Mouse (Mus musculus) embryonic facial prominence, embryonic 13.5 days (tissue): ENCODE measurements around the gene Hectd4. TPM values are rescaled to one million over a fixed set of nuclear protein-coding genes. Genes with fewer than 3 reads are reported as not detected.
"Not testable (repeated sequence)": the region's sequence is repeated elsewhere in the genome, so short reads cannot be mapped to it uniquely, and the experiment has no call there.

Experiments used
- ATAC-seq: fragments of 200-750 bp; cut with Nextera tagmentation; 2 replicates; pipeline ENCODE4 v1.8.0; 2017; ENCODE audit warnings: low read depth; ENCODE audit not compliant: insufficient number of reproducible peaks, insufficient read depth, low FRiP score, low TSS enrichment
- H3K27ac ChIP-seq: fragments of 300-500 bp; sonication (generic); 2 replicates; pipeline ENCODE4 v1.5.1; 2015; ENCODE audit warnings: moderate library complexity, mild to moderate bottlenecking, inconsistent platforms
- H3K27me3 ChIP-seq: fragments of 300-500 bp; sonication (generic); 2 replicates; pipeline ENCODE4 v1.6.1; 2015; ENCODE audit warnings: mild to moderate bottlenecking, inconsistent platforms
- H3K36me3 ChIP-seq: fragments of 300-500 bp; sonication (generic); 2 replicates; pipeline ENCODE4 v1.6.1; 2015; ENCODE audit warnings: mild to moderate bottlenecking, inconsistent platforms
- H3K4me1 ChIP-seq: fragments of 300-500 bp; sonication (generic); 2 replicates; pipeline ENCODE4 v1.6.1; 2015; ENCODE audit warnings: inconsistent platforms
- H3K4me2 ChIP-seq: fragments of 300-500 bp; sonication (generic); 2 replicates; pipeline ENCODE4 v1.6.1; 2015; ENCODE audit warnings: moderate library complexity, mild to moderate bottlenecking, inconsistent platforms
- H3K4me3 ChIP-seq: fragments of 300-500 bp; sonication (generic); 2 replicates; pipeline ENCODE4 v1.5.1; 2015; ENCODE audit warnings: mild to moderate bottlenecking, inconsistent platforms
- H3K9ac ChIP-seq: fragments of 300-500 bp; sonication (generic); 2 replicates; pipeline ENCODE4 v1.6.1; 2015; ENCODE audit warnings: mild to moderate bottlenecking, inconsistent platforms
- H3K9me3 ChIP-seq: fragments of 300-500 bp; sonication (generic); 2 replicates; pipeline ENCODE4 v1.6.1; 2016; ENCODE audit warnings: inconsistent platforms
- WGBS: fragments of 180-500 bp; shearing (Covaris S2); methylation state at CpG from one replicate; pipeline ENCODE4 v1.1.7; 2015; ENCODE audit warnings: mixed read lengths; 5-methylcytosine and 5-hydroxymethylcytosine counted together
- polyA plus RNA-seq: library from polyadenylated mRNA; unstranded; fragments of >200 nt; fragmentation: Nextera tagmentation; extraction: Ambion mirVana; gene quantifications from 2 replicates; pipeline ENCODE4 v1.2.1, GENCODE M21; 2015

Gene Hectd4
- polyA plus RNA-seq, 1 experiment from 2014 or later, result 4.7 TPM

DNA sequence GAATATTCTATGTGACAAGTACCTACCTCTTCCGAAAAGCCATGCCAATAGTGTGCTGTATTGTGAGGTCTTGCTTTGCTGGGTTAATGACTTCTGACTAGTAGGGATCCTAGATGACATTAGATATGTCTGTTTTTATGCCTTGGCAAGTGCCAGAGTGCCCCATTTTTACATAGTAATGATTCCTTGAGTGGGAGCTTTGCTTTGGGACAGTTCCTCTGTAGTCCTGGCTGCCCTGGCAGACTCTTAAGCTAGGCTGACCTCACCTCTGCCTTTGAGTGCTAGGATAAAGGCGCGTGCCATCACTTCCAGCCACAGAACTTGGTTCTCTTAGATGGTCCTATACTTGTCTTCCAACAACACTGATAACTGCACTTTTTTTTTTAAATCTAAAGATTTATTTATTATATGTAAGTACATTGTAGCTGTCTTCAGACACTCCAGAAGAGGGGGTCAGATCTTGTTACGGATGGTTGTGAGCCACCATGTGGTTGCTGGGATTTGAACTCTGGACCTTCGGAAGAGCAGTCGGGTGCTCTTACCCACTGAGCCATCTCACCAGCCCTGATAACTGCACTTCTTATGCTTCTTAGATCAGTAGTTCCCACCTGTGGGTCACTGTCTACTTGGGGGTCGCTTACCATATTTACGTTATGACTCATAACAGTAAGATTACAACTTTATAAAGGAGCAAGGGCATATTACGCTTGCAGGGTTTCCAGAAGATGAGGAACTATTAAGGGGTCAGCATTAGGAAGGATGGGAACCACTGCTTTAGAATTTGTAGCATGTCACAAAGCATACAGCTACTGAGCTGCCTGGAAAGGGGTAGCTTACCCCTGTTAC lies 10.0 kb upstream of the Hectd4 start:
- peaks cover 77% of the 10 kb centered on the region for H3K36me3 ChIP-seq
- ATAC-seq, result no peak

DNA sequence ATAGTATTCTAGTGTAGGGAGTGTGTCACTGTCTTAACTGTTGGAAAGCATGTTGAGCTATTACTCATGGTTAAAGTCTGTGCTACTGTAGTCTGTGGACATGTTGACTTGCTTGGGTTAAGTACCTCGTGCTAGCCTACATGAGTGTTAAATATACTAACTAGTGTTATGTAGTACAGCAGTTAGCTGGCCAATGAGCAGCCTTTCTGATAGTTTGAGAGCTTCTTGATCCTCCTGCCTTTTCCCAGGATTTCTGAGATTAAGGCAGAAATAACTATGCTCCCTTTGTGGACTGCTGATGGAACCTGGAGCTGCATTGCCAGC lies 9.5 kb upstream of the Hectd4 start:
- H3K9ac ChIP-seq, result no peak overlapping the region
- H3K4me1 ChIP-seq, result peaks cover 23% of the 10 kb centered on the region
- peaks cover 76% of the 10 kb centered on the region for H3K36me3 ChIP-seq
- no peak for ATAC-seq
- no peaks in the 10 kb centered on the region for H3K27me3 ChIP-seq
- 0 out of 2 replicates have a peak, but pooled peaks cover 4% of the 10 kb centered on the region for H3K9me3 ChIP-seq
- 93% methylated on average over 1 of the region's 1 CpGs for WGBS
- H3K27ac ChIP-seq, result no peak overlapping the region
- H3K4me2 ChIP-seq, result no peak overlapping the region
- no peak overlapping the region for H3K4me3 ChIP-seq

More for the DNA sequence above, 10.0 kb upstream of the Hectd4 start:
- Histone ChIP-seq H3K4me1 (peaks cover 25% of the 10 kb centered on the region), H3K27ac (no peak overlapping the region), H3K9me3 (0 out of 2 replicates have a peak, but pooled peaks cover 4% of the 10 kb centered on the region), H3K4me3 (no peak overlapping the region), H3K27me3 (no peaks in the 10 kb centered on the region), H3K4me2 (no peak overlapping the region), H3K9ac (no peak overlapping the region)
- 89% methylated on average over 9 of the region's 9 CpGs for WGBS

DNA sequence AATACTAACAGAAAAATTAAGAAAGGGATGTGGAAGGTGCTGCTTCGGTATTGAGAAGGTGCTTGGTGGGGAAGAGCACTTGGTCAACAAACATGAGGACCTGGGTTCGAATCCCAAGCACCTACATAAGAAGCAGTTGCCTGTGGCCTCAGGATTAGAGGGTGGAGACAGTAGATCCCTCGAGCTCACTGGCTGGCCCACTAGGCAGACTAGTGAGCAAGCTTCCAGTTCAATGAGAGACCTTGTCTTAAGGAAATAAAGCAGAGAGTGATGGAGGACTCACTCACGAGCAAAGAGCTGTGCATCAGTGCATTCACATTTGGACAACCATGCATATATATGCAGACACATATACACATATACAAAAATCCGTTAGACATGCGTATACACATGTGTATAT lies 7.9 kb upstream of the Hectd4 start:
- Histone ChIP-seq H3K27me3 (no peaks in the 10 kb centered on the region), H3K9ac (no peak overlapping the region), H3K36me3 (peaks cover 61% of the 10 kb centered on the region), H3K9me3 (0 out of 2 replicates have a peak, but pooled peaks cover 4% of the 10 kb centered on the region), H3K4me2 (no peak overlapping the region), H3K27ac (no peak overlapping the region), H3K4me1 (peaks cover 7% of the 10 kb centered on the region), H3K4me3 (no peak overlapping the region)
- WGBS, result 94% methylated on average over 6 of the region's 6 CpGs
- ATAC-seq, result no peak

DNA sequence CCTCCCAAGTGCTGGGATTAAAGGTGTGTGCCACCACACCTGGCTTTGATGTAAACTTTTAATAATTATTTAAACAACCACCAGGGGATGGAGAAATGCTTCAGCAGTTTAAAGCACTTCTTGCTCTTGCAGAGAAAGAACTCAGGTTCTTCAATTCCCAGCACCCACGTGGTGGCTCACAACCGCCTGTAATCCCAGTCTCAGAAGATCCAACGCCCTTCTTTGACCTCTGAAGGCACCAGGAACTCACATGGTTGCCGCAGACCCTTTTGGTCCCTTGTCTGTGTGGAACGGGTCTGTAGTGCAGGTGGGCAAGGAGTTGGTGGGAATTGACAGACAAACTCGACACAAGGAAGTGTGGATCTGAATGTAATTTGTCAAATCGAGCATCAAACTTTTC lies 5.3 kb upstream of the Hectd4 start:
- Histone ChIP-seq H3K9me3 (0 out of 2 replicates have a peak, but pooled peaks cover 4% of the 10 kb centered on the region), H3K4me2 (no peak overlapping the region), H3K4me3 (no peak overlapping the region), H3K36me3 (peaks cover 35% of the 10 kb centered on the region), H3K4me1 (0 out of 2 replicates have a peak, but pooled peaks cover 2% of the 10 kb centered on the region), H3K27me3 (no peaks in the 10 kb centered on the region), H3K27ac (no peak overlapping the region), H3K9ac (no peak overlapping the region)
- ATAC-seq, result no peak
- whole genome bisulfite sequencing, result 54% methylated on average over 7 of the region's 7 CpGs

DNA sequence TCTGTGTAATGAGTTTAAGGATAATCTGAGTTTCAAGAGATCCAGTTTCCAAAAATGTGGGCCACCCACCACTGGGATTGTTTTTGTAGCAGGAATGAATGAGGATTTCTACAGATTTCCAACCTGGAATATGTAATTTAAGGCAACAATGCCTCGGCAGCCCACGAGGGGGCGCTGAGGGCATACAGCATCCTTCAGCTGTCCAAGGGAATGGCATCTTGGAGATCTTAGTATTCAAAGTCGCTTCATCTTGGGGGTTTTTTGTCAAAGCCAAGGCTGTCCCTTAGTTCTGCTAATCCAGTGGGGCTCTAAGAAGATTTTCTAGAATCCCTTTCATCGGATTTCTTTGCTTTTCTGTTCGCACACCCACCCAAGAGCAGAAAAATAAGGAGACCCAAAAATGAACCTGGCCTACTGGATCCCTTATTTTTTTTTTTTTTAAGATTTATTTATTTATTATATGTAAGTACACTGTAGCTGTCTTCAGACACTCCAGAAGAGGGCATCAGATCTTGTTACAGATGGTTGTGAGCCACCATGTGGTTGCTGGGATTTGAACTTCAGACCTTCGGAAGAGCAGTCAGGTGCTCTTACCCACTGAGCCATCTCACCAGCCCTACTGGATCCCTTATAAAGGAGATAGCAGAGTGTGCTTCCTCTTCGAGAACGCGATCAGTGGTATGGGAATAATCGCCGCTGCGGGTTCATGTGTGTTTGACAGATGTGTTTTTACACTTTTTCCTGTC lies 4.5 kb upstream of the Hectd4 start:
- no peaks in the 10 kb centered on the region for H3K27me3 ChIP-seq
- no peak overlapping the region for H3K4me3 ChIP-seq
- H3K27ac ChIP-seq, result no peak overlapping the region
- H3K36me3 ChIP-seq, result peaks cover 27% of the 10 kb centered on the region
- no peak overlapping the region for H3K4me2 ChIP-seq
- WGBS, result 48% methylated on average over 13 of the region's 13 CpGs
- 0 out of 2 replicates have a peak, but pooled peaks cover 4% of the 10 kb centered on the region for H3K9me3 ChIP-seq
- 0 out of 2 replicates have a peak, but pooled peaks cover 4% of the 10 kb centered on the region for H3K4me1 ChIP-seq
- no peak overlapping the region for H3K9ac ChIP-seq
- no peak for ATAC-seq

DNA sequence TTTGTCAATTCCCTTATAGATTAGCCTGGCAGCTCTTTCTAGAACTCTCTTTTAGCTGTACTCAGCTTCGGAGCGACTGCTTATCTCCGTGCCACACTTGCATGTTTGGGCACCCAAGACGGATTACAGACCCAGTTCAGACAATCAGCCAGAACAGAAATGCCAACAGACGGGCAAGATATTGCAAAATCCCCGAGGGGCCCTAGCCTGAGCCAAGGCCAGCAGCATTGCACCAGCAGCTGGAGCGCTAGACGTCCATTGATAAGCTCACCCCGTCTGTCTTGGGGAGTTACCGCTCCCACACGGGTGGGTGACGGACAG lies 3.9 kb upstream of the Hectd4 start:
- Histone ChIP-seq H3K9me3 (0 out of 2 replicates have a peak, but pooled peaks cover 4% of the 10 kb centered on the region), H3K9ac (0 out of 2 replicates have a peak overlapping the region, but pooled peaks have one; percentile 21), H3K4me2 (no peak overlapping the region), H3K4me1 (0 out of 2 replicates have a peak, but pooled peaks cover 6% of the 10 kb centered on the region), H3K4me3 (no peak overlapping the region), H3K27me3 (no peaks in the 10 kb centered on the region), H3K27ac (no peak overlapping the region), H3K36me3 (peaks cover 21% of the 10 kb centered on the region)
- ATAC-seq, result no peak
- WGBS, result 85% methylated on average over 12 of the region's 12 CpGs

DNA sequence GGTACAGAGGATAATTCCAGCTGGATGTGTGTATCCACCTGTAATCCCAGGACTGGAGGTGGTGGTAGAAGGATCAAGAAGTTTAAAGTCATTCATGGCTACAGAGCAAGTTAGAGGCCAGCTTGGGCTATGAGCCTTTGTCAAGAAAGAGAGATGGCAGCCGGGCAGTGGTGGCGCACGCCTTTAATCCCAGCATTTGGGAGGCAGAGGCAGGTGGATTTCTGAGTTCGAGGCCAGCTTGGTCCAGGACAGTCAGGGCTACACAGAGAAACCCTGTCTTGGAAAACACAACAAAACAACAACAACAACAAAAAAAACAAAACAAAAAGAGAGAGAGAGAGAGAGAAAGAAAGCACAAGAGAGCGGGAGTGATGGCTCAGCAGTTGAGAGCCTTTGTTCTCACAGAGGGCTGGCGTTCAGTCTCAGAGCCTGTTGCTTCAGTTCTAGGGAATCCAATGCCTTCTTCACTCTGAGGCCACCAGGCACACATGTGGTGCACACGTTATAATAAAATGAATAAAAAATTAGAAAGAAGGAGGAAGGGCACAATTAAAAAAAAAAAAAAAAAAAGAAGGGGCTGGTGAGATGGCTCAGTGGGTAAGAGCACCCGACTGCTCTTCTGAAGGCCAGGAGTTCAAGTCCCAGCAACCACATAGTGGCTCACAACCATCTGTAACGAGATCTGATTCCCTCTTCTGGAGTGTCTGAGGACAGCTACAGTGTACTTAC lies 3.3 kb upstream of the Hectd4 start:
- H3K9me3 ChIP-seq, H3K4me3 ChIP-seq, ATAC-seq, H3K27ac ChIP-seq, H3K9ac ChIP-seq, H3K27me3 ChIP-seq, H3K4me2 ChIP-seq: not testable (repeated sequence)
- H3K4me1 ChIP-seq, result peaks cover 12% of the 10 kb centered on the region
- 86% methylated on average over 9 of the region's 9 CpGs for WGBS
- peaks cover 15% of the 10 kb centered on the region for H3K36me3 ChIP-seq

DNA sequence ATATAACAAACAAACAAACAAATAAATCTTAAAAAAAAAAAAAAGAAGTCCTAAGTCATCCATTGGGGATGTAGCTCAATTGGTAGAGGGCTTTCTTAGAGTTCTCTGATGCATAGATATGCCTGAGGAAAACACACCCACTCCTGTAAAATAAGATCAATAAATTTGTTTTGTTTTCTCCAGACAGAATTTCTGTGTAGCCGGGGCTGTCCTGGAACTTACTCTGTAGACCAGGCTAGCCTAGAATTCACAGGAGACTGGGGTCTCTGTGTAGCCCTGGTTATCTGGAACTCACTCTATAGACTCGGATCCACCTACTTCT lies 2.7 kb upstream of the Hectd4 start:
- WGBS, result 89% methylated on average over 2 of the region's 2 CpGs
- Histone ChIP-seq H3K4me2 (no peak overlapping the region), H3K4me3 (no peak overlapping the region), H3K27ac (no peak overlapping the region), H3K9me3 (0 out of 2 replicates have a peak, but pooled peaks cover under 1% of the 10 kb centered on the region), H3K36me3 (peaks cover 9% of the 10 kb centered on the region), H3K27me3 (no peaks in the 10 kb centered on the region), H3K9ac (no peak overlapping the region), H3K4me1 (peaks cover 15% of the 10 kb centered on the region)
- no peak for ATAC-seq

DNA sequence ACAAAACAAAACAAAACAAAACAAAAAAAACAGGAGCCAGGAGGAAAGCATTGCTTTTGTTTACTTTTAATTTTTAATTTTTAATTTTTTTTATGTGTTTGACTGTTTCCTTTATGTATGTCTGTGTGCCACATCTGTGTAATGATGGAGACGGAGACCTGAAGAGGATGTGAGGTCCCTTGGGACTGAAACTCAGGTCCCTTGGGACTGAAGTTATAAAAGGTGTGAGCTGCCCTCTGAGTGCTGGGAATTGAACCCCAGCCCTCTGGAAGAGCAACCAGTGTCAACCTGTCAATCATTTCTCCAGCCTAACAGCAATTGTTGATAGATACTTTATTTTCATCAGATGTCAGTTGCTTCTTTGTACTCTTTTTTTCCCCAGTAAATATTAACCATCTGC lies 829 bp upstream of the Hectd4 start:
- no peak for ATAC-seq
- H3K4me1 ChIP-seq, result peaks cover 15% of the 10 kb centered on the region
- no peak overlapping the region for H3K4me3 ChIP-seq
- no peaks in the 10 kb centered on the region for H3K9me3 ChIP-seq
- 64% methylated on average over 1 of the region's 1 CpGs for WGBS
- no peak overlapping the region for H3K27ac ChIP-seq
- no peaks in the 10 kb centered on the region for H3K36me3 ChIP-seq
- no peak overlapping the region for H3K9ac ChIP-seq
- H3K4me2 ChIP-seq, result no peak overlapping the region
- no peaks in the 10 kb centered on the region for H3K27me3 ChIP-seq

DNA sequence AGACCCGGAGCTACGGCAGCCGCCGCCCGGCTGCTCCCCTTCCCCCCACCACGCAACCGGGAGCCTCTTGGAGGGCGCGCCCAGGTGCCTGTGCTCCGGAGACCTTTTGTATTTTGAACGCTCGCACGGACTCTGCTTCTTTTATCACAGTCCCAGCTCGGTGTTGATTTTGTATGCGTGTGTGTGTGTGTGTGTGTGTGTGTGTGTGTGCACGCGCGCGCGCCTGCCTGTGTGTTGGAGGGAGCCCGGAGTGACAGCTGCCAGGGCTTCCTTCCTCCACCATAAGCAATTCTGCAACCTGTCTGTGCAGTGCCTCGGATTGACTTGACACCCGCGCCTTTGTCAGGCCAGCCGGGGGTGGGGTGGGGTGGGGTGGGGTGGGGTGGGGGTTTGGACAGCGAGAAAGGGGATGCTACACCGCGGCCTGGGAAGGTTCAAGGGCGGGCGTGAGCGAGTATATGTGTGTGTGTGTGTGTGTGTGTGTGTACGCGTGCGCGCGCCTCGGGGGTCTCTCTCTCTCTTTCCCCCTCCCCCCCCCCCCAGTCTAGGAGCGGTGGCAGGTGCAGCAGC lies 798 bp downstream of the Hectd4 start:
- 1% methylated on average over 29 of the region's 38 CpGs for WGBS
- Histone ChIP-seq H3K9me3 (no peaks in the 10 kb centered on the region), H3K36me3 (no peaks in the 10 kb centered on the region), H3K27me3 (no peaks in the 10 kb centered on the region), H3K4me2 (peak overlapping the region; percentile 73), H3K4me3 (peak overlapping the region; percentile 96), H3K4me1 (peaks cover 15% of the 10 kb centered on the region), H3K9ac (peak overlapping the region; percentile 93), H3K27ac (peak overlapping the region; percentile 81)
- ATAC-seq, result no peak

DNA sequence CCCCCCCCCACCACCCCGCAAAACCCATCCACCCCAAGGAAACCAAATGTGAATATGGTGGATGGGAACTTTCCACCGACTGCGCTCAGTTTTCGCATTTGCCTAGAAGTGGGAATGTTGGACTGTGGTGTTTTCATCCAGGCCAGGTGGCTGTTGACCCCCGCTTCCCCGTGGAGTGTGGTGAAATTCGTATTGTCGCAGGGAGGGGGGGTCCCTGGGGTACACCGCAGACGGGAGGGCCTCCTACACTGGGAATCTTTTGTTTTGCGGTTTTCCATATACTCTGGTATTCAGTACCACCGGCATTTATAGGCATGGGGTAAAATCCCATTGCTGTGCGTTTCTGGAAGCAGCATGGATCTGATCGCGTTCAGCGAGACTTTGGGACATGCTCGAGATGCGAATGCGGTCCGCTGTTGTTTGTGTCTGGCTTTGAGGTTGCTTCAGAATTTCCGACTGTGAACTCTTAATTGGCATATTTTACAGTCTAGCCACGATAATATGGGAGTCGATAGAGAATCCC lies 1.4 kb downstream of the Hectd4 start:
- Histone ChIP-seq H3K9ac (peak overlapping the region; percentile 93), H3K9me3 (no peaks in the 10 kb centered on the region), H3K4me3 (peak overlapping the region; percentile 96), H3K4me2 (peak overlapping the region; percentile 73), H3K27ac (no peak overlapping the region), H3K36me3 (no peaks in the 10 kb centered on the region), H3K4me1 (peaks cover 15% of the 10 kb centered on the region), H3K27me3 (no peaks in the 10 kb centered on the region)
- WGBS, result 13% methylated on average over 23 of the region's 23 CpGs
- no peak for ATAC-seq
